Mouse (Mus musculus) right cerebral cortex, adult 18-20 months (tissue): ENCODE data around the gene Klkb1.

Experiments used
- DNase-seq: peaks from one replicate; pipeline ENCODE4 v3.0.0; 2022; ENCODE audit warnings: mixed read lengths

The Klkb1 gene

DNA sequence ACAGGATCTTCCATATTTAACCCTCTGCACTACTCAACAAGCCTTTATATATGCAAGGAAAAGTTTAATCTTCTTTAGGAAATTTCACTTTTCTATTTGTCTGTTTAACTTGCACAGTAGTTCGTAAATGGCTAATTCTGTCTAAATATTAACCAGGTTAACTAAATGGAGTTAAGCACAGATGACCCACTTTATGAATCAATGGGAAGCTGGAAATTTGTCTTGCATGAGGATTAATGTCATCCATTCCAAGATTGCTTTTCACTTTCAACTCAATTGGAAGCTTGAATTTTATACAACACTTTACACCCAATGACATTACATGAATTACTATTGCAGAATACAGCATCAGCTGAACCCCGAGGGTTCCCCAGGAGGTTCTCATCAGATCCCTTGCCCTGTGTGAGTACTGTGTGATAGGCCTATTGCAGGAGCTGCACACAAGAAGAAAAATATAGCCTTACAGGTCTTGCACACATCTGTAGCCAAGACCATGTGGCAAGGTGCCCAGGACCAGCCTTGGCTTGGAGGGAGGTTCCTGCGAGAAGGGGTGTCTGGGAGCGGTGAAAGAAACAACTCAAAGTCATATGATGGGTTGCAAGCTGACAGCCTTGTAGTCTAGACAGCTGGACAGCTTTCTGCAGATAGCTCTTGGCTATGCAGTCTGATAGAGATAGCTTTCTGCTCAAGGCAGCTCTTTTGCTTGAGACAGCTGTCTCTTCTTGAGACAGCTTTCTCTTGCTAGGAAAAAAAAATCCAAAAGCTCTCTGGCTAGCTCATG lies 26.9 kb downstream of the Klkb1 start:
- DNase-seq, result no peak

DNA sequence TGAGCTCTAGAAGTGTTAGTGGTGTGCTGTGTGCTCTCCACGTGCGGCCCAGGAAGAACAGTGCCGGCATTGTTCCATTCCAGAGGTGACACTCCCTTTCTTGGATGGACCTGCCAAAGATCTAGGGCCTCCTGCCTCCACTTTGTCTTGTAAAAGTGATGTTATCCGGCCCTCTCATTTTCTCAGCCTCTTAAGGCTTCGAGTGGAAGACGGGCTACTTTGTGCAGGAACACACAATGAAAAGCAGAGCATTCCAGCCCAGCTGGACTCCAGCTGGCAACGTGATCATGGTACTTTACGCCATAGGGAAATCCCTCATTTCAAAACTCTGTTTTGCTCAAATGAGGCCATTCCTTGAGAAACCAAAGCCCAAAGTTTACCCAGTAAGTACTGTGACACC lies 27.7 kb downstream of the Klkb1 start:
- no peak for DNase-seq

DNA sequence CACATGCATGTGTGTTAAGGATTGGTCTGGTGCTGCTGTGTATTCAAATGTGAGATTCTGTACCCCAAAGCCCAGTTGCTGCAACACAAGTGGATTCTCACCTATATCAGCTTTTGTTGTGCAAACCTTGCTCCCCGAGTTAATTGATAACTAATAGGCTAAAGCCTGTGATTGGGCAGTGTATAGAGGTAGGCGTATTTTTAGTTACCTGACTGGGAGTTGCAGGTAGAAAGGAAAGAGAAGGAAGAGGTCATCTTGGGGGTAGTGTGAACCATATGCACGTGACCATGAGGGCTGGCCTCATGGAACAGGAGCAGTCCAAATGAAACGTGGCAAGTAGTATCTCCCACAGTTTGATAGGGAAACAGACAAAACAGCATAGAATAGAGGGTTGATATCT lies 29.7 kb downstream of the Klkb1 start:
- DNase-seq, result no peak

DNA sequence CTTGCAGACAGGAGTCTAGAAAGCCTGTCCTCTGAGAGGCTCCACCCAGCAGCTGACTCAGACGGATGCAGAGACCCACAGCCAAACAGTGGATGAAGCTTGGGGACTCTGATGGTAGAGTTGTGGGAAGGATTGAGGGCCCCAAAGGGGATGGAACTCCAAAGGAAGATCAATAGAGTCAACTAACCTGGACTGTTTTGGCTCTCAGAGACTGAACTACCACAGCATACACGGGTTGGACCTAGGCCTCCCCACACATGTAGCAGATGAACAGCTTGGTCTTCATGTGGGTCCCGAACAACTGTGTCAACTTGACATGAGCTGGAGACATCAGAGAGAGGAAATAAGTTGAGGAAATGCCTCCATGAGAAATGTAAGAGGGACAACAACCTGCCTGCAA lies 31.8 kb downstream of the Klkb1 start:
- no peak for DNase-seq

DNA sequence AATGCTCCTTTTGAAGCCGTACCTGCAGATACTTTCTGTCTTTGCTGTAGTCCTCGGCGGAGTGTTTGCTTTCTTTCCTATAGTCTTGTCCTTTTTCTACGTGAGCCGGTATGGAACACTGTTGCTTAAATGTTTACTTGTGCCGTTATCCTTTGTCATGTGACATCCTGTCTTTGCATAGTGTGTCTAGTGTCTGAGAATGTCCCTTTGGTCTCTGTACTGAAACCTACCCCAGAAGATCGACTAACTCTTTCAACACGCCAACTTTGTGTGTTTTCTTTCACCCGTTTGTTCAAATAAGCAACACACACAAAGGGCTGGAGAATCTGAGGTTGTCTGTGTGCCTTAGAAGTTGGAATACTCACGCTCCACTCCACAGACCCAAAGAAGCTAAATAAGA lies 32.7 kb downstream of the Klkb1 start, which contains the start of gene F11:
Gene F11 (minus strand): TSS at position 112 of the 400 bp plus-strand sequence.
- DNase-seq, result no peak

DNA sequence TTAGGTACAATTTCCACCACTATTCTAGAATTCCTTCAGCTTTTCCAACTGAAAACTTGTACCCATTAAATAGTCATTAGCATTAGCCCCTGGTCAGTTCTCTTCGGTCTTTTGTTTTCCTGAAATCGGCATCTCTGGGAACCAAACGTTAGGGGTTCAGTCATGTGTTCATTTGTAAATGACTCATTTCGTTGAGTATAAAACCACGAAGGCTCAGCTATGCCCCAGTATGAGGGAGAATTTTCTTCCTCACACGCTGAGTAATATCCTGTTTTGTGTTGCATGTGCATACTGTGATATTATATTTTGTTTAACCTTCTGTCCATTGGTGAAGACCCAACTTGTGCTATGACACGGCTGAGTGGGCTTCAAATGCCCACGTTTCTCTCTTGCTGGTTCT lies 36.2 kb downstream of the Klkb1 start:
- DNase-seq, result no peak

DNA sequence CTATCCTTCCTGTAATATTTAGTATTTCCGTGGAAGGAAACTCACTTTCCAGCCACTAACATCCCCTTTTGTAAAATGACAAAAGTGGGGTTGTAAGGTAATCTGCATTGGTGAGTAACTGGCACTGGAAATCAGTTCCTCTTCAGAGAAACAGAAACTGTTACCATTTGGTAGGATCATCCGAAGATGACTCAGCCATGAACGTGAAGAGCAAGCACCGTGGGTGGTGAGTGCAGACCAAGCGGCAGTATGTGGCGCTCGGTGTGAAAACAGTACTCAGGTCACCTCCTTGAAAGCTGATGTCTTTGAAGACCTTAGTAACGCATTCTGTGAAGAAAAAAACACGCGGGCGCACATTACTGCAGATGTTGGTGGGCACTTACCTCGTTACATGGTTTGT lies 39.6 kb downstream of the Klkb1 start:
- DNase-seq, result peak; percentile 37

DNA sequence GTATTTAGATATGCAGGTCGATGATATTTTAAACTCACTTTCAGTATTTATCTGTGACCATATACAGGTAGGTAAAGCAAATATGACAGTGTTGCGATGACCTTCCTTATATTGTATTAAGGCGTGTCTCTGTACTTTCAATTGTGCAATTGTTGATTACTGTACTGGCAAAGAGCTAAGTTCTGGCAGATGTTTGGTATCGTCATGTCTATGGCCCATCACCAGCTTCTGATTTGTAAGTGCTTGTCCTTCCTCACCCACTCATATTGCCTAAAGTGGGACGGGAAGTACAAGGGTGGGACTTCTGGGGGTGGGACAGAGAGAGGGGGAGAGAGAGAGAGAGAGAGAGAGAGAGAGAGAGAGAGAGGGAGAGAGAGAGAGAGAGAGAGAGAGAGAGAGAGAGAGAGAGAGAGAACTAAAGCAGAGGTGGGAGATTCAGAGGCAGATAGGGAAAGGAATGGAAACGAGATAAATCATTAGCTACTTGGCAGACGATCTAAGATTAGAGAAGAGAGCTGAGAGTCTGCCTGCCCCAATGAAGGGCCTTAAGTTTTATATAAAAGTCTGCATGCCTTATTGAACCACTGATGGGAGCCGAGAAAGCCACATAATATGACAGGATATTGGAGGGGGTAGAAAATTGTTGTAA lies 40.3 kb downstream of the Klkb1 start:
- no peak for DNase-seq

DNA sequence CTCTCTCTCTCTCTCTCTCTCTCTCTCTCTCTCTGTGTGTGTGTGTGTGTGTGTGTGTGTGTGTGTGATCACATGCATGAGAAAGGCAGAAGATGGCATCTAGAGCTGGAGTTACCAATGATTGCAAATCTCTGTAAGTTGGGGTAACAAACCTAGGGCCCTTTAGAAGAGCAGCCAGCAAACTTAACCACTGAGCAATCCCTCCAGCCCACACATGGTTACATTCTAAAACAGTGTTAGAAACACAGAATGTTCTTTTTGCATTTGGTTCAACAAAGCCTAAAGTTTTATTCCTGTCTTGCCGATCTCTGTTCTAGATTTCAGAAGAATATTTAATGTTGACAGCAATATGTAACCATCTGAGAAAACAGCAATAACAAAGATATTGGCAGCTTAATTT lies 41.1 kb downstream of the Klkb1 start:
- no peak for DNase-seq

DNA sequence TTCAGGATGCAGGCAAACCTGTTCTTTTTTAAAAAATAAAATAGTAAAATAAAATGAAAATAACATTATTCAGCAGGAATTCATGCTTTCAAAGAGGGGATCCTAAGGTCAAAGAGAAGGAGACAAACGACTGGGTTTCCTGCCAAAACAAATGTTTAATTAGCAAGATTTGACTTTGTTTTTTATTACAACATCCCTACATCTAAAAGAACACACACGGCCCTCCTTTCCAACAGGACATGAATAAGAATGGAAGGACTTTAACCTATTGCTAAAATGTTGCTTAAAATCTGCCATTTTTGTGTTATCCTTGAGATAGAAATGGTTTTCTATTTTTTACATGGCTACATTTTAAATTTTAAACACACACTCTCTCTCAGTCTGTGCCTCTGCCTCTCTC lies 41.5 kb downstream of the Klkb1 start:
- DNase-seq, result no peak

DNA sequence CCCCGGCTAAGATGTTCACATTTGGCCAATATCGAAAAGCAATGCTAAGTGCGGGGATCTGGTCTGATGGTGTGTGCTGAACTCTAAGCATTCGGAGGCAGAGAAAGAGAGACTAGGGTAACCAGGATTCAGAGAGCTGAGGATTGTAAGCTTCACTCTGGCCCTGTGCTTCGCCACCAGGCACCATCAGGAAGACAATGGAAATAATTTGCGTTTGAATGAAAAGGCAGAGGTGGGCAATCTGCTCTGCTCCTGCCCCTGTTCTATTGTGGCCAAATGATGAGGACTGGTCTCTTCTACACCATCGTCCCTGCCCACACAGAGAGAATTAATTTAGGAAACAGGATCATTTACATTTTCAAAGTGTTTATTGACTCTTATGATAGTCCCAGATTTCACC lies 48.4 kb downstream of the Klkb1 start:
- DNase-seq, result no peak

DNA sequence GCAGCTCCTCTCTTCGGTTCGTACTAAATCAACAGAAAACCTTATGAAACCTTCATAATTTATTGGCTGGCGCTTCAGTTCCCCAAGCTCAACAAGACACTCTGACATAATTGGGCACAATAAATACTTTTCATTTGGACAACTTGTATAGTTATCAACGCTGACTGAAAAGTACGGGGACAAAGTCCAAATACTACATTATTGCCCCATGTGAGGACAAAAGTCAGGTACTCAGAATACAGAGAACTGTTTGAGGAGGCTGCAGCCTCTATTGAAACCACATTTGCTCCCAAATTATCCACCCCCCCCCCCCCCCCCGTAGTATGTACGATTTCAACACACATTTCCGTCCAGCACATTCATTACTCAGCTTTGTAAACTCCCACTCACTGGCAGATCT lies 55.3 kb downstream of the Klkb1 start:
- DNase-seq, result no peak

DNA sequence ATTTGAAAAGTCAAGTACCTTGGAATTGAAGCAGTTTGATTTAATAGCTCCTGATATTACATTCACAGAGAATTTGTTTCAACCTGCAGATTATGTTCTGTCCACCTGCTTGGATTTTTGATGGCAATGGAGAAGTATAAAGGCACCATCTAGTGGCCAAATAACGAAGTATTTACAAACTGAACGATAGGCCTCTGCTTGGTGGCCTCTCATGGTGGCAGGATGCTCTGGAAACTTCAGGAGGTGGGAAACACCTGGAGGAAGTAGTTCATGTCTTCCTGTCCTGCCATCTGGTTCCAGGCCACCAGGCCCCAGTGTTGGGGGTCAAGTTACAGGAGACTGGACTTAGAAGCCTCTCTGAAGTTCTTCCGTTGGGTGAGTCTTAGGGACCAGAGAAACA lies 56.4 kb downstream of the Klkb1 start:
- DNase-seq, result peak; percentile 39

DNA sequence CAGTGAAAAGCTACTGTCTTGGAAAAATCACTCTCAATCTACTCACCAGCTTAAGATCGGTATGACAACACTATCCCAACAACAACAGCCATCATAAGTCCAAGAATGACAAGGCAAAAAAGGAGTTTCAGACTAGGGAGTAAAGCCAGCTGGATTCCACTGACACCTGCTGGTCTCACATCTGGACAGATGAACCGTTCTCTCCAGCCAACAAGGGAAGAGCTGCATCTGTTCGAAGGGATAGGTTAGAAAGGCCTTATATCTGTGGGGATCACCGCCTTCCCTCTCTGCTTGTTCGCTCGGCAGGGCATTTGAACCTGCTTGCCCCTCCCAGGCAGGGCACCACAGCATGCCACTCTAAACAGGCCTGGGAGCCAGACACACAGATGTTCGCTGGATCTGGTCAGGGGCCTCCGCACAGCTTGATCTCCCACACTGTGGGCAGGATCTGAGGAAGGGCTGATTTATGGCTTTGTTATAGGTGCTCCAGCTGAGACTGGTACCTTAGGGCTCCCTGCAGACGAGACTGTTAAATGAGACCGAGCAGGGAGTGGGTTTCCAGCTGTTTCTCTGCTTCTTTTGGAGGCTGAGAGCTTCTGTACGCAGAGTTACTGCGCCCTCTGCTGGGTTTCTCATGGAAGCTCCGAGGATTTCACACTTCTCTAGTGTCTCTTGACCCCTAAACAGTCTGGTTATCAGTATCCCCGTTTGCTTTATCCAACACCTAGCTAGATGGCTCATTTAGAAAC lies 58.3 kb downstream of the Klkb1 start:
- peak; percentile 28 for DNase-seq

DNA sequence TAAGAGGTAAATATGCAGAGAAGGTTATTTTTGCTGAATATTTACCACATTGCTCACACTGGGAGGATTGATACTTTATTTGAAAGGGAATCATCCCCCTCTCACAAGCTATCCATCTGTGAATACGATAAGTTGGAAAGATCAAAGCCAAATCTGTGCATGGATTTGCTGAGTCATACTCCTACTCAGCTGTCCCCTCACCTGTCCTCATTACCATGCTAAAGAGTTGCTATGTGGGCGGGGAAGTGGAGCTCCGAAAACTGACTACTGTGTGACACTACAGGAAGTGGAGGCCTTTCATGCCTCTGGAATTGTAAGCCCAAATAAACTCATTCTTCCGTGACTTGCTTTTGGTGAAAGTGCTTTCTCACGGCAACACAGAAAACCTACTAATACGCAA lies 59.4 kb downstream of the Klkb1 start:
- DNase-seq, result peak; percentile 8

DNA sequence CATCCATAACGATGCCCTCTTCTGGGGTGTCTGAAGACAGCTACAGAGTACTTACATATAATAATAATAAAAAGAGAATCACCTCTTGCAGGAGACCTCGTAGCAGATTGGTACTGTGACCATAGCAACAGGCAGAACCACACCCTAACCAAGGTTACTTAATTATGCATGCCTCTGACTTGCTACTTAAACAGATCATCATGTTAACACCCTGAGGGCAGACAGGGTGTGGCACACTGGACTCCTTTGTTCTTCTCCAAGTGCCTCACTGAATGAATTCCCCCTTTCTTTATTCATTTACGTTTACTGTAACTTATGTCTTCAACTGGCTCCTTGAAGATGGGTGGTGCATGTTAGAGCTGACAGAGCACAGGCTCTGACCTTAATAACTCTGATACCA lies 61.4 kb downstream of the Klkb1 start:
- no peak for DNase-seq
